Mouse (Mus musculus) neural tube, embryonic 15.5 days (tissue): ENCODE data around the gene Bcar3. TPM values are rescaled to one million over a fixed set of nuclear protein-coding genes. Genes with fewer than 3 reads are reported as not detected.
A peak's percentile ranks its signal among the peaks of the same experiment; 100 is the strongest.

Experiments
- ATAC-seq: fragments of 200-750 bp; cut with Nextera tagmentation; 2 replicates; pipeline ENCODE4 v1.8.0; 2017; ENCODE audit warnings: mild to moderate bottlenecking, moderate TSS enrichment, moderate library complexity; ENCODE audit not compliant: low FRiP score
- H3K27ac ChIP-seq: fragments of 300-500 bp; sonication (generic); replicated peaks from 2 replicates; pipeline ENCODE4 v1.5.1; 2015; ENCODE audit warnings: mild to moderate bottlenecking, inconsistent platforms
- H3K27me3 ChIP-seq: fragments of 300-500 bp; sonication (generic); replicated peaks from 2 replicates; pipeline ENCODE4 v1.6.1; 2015; ENCODE audit warnings: inconsistent platforms
- H3K36me3 ChIP-seq: fragments of 300-500 bp; sonication (generic); 2 replicates; pipeline ENCODE4 v1.6.1; 2015; ENCODE audit warnings: inconsistent platforms
- H3K4me1 ChIP-seq: fragments of 300-500 bp; sonication (generic); 2 replicates; pipeline ENCODE4 v1.6.1; 2015; ENCODE audit warnings: inconsistent platforms
- H3K4me2 ChIP-seq: fragments of 300-500 bp; sonication (generic); 2 replicates; pipeline ENCODE4 v1.6.1; 2015; ENCODE audit warnings: inconsistent platforms, mild to moderate bottlenecking, moderate library complexity
- H3K4me3 ChIP-seq: fragments of 300-500 bp; sonication (generic); replicated peaks from 2 replicates; pipeline ENCODE4 v1.5.1; 2015; ENCODE audit warnings: mild to moderate bottlenecking, inconsistent platforms
- H3K9ac ChIP-seq: fragments of 300-500 bp; sonication (generic); replicated peaks from 2 replicates; pipeline ENCODE4 v1.6.1; 2015; ENCODE audit warnings: mild to moderate bottlenecking, inconsistent platforms
- H3K9me3 ChIP-seq: fragments of 300-500 bp; sonication (generic); replicated peaks from 2 replicates; pipeline ENCODE4 v1.6.1; 2016; ENCODE audit warnings: inconsistent platforms
- WGBS: fragments of 180-500 bp; shearing (Covaris S2); methylation state at CpG from one replicate; pipeline ENCODE4 v1.1.7; 2015; ENCODE audit warnings: mixed read lengths; 5-methylcytosine and 5-hydroxymethylcytosine counted together
- polyA plus RNA-seq: library from polyadenylated mRNA; unstranded; fragments of >200 nt; fragmentation: Nextera tagmentation; extraction: Ambion mirVana; gene quantifications from 2 replicates; pipeline ENCODE4 v1.2.1, GENCODE M21; 2015

The Bcar3 gene
- polyA plus RNA-seq, 1 experiment from 2014 or later: 5.5 TPM

DNA sequence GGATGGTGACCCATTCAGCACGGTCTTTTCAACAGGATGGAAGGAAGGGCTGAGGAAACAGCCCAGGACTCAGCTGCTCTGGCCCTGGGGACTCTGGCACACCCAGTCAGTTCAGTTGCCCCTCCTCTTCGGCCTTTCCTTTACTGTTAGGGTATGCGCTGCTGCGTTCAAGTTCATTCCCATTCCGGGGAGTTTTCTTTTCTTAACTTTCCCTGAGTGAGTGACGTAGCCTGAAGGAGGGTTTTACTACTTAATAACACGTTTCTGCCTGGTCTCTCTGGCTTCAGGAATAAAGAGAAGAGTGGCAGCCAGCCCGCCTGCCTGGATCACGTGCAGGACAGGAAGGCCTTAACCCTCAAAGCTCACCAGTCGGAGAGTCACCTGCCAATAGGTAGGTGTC is 217.0 kb downstream of the Bcar3 start:
- Histone ChIP-seq H3K4me1 (peaks cover 18% of the 10 kb centered on the region), H3K9me3 (no peaks in the 10 kb centered on the region), H3K4me3 (no peak overlapping the region), H3K4me2 (no peak overlapping the region), H3K9ac (no peak overlapping the region), H3K27me3 (no peaks in the 10 kb centered on the region), H3K27ac (no peak overlapping the region), H3K36me3 (no peaks in the 10 kb centered on the region)
- WGBS: 66% methylated on average over 10 of the region's 10 CpGs
- ATAC-seq: no peak

GRCm38 (mm10) chr3:122511721-122512619 is 218.0 kb downstream of the Bcar3 start:
- Histone ChIP-seq H3K4me1 (peaks cover 10% of the 10 kb centered on the region), H3K9me3 (no peaks in the 10 kb centered on the region), H3K27ac (no peak overlapping the region), H3K27me3 (no peaks in the 10 kb centered on the region), H3K9ac (no peak overlapping the region), H3K36me3 (no peaks in the 10 kb centered on the region), H3K4me3 (no peak overlapping the region), H3K4me2 (no peak overlapping the region)
- ATAC-seq: no peak
- WGBS: 87% methylated on average over 14 of the region's 14 CpGs

- Histone ChIP-seq H3K4me3 (no peak overlapping the region), H3K4me2 (no peak overlapping the region), H3K36me3 (no peaks in the 10 kb centered on the region), H3K27ac (no peak overlapping the region), H3K27me3 (no peaks in the 10 kb centered on the region), H3K4me1 (peaks cover 18% of the 10 kb centered on the region), H3K9ac (no peak overlapping the region), H3K9me3 (no peaks in the 10 kb centered on the region)
- WGBS: 96% methylated on average over 16 of the region's 16 CpGs
- no peak for ATAC-seq
These were observed 218.9 kb downstream of the Bcar3 start for GRCm38 (mm10) chr3:122512725-122513375.

DNA sequence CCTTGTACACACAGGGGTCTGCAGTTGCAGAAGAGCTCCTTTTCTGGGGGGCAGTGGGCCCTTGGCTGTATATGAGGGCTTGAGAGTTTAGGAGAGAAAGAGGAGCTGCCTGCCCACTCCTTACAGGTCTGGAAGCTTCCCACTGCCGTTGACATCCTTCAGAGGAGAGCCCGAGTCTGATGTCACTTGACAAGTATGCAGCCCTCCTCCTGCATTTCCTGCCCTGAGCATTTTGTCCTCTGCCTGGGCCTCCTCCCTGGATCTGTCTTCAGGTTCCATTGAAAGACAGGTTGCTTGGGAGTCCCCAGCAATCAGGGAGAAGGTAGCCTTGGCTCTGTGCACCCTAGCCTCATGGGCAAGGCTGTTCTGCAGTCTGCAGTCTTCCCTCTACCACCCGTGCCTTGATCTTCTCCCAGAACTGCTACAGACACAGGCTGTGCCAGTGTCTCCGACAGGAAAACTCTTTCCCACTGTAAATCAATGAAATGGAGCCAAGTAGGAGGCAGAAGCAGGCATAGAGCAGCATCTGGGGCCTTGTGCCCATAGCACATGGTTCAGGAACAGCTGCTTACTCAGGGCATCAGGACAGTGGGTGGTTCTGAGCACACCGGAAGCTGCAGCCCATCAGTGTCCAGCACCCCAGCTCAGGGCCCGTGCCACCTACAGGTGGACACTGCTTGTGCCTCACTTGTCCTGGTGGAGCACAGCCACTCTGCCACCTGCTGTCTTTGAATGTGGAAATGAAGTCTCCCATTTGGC is 221.8 kb downstream of the Bcar3 start:
- H3K36me3 ChIP-seq: no peaks in the 10 kb centered on the region
- no peak for ATAC-seq
- H3K9ac ChIP-seq: no peak overlapping the region
- H3K4me3 ChIP-seq: no peak overlapping the region
- H3K4me2 ChIP-seq: no peak overlapping the region
- no peaks in the 10 kb centered on the region for H3K9me3 ChIP-seq
- peaks cover 35% of the 10 kb centered on the region for H3K4me1 ChIP-seq
- H3K27ac ChIP-seq: no peak overlapping the region
- WGBS: 76% methylated on average over 6 of the region's 6 CpGs
- H3K27me3 ChIP-seq: no peaks in the 10 kb centered on the region

GRCm38 (mm10) chr3:122516327-122516695 is 222.4 kb downstream of the Bcar3 start:
- Histone ChIP-seq H3K36me3 (no peaks in the 10 kb centered on the region), H3K27ac (no peak overlapping the region), H3K9ac (no peak overlapping the region), H3K4me2 (no peak overlapping the region), H3K4me1 (peaks cover 35% of the 10 kb centered on the region), H3K4me3 (no peak overlapping the region), H3K9me3 (no peaks in the 10 kb centered on the region), H3K27me3 (no peaks in the 10 kb centered on the region)
- ATAC-seq: no peak
- 91% methylated on average over 3 of the region's 3 CpGs for WGBS

GRCm38 (mm10) chr3:122517726-122518125 is 223.8 kb downstream of the Bcar3 start:
- Histone ChIP-seq H3K27me3 (no peaks in the 10 kb centered on the region), H3K4me2 (no peak overlapping the region), H3K4me3 (no peak overlapping the region), H3K36me3 (no peaks in the 10 kb centered on the region), H3K9me3 (no peaks in the 10 kb centered on the region), H3K4me1 (peaks cover 35% of the 10 kb centered on the region), H3K9ac (no peak overlapping the region), H3K27ac (peak overlapping the region; percentile 63)
- ATAC-seq: no peak
- WGBS: 32% methylated on average over 4 of the region's 4 CpGs

GRCm38 (mm10) chr3:122518231-122518736 is 224.3 kb downstream of the Bcar3 start:
- no peaks in the 10 kb centered on the region for H3K36me3 ChIP-seq
- H3K4me3 ChIP-seq: no peak overlapping the region
- peaks cover 35% of the 10 kb centered on the region for H3K4me1 ChIP-seq
- H3K9me3 ChIP-seq: no peaks in the 10 kb centered on the region
- no peak overlapping the region for H3K9ac ChIP-seq
- H3K27me3 ChIP-seq: no peaks in the 10 kb centered on the region
- peak overlapping the region; percentile 63 for H3K27ac ChIP-seq
- ATAC-seq: peak; percentile 78
- 20% methylated on average over 9 of the region's 9 CpGs for whole genome bisulfite sequencing
- no peak overlapping the region for H3K4me2 ChIP-seq

GRCm38 (mm10) chr3:122519082-122519481 is 225.1 kb downstream of the Bcar3 start:
- H3K4me1 ChIP-seq: peaks cover 35% of the 10 kb centered on the region
- no peaks in the 10 kb centered on the region for H3K9me3 ChIP-seq
- no peak overlapping the region for H3K4me3 ChIP-seq
- no peaks in the 10 kb centered on the region for H3K36me3 ChIP-seq
- ATAC-seq: peak; percentile 45
- H3K4me2 ChIP-seq: peak overlapping the region; percentile 31
- peak overlapping the region; percentile 63 for H3K27ac ChIP-seq
- H3K9ac ChIP-seq: no peak overlapping the region
- WGBS: 25% methylated on average over 13 of the region's 13 CpGs
- no peaks in the 10 kb centered on the region for H3K27me3 ChIP-seq

GRCm38 (mm10) chr3:122520365-122520764 is 226.4 kb downstream of the Bcar3 start:
- H3K36me3 ChIP-seq: no peaks in the 10 kb centered on the region
- H3K9me3 ChIP-seq: no peaks in the 10 kb centered on the region
- H3K9ac ChIP-seq: no peak overlapping the region
- H3K4me2 ChIP-seq: no peak overlapping the region
- peaks cover 35% of the 10 kb centered on the region for H3K4me1 ChIP-seq
- ATAC-seq: no peak
- H3K27ac ChIP-seq: no peak overlapping the region
- H3K4me3 ChIP-seq: no peak overlapping the region
- no peaks in the 10 kb centered on the region for H3K27me3 ChIP-seq
- 89% methylated on average over 3 of the region's 3 CpGs for WGBS

DNA sequence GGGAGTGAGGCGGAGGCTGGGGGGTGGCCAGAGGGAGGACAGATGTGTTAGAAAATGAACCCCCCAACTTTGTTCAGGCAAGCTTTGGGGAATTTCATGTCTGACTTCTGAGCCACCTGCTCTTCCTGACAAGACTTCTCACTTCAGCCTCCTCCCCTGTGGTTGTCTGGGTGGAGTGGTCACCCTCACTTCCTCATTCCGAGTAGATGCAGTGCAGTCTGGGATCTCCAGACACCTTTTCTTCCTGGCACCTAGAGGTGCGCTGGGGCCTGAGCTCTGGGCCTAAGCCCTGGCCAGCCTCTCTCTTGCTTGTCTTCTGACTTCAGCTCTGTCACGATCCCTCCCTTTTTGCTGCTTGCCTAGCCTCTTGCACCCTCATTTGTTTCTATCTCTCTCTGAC is 226.9 kb downstream of the Bcar3 start:
- Histone ChIP-seq H3K9ac (no peak overlapping the region), H3K4me3 (no peak overlapping the region), H3K9me3 (no peaks in the 10 kb centered on the region), H3K27ac (no peak overlapping the region), H3K27me3 (no peaks in the 10 kb centered on the region), H3K4me1 (peaks cover 33% of the 10 kb centered on the region), H3K4me2 (no peak overlapping the region), H3K36me3 (no peaks in the 10 kb centered on the region)
- 89% methylated on average over 4 of the region's 4 CpGs for WGBS
- no peak for ATAC-seq

- no peak overlapping the region for H3K4me3 ChIP-seq
- H3K27ac ChIP-seq: no peak overlapping the region
- ATAC-seq: no peak
- H3K9me3 ChIP-seq: no peaks in the 10 kb centered on the region
- H3K27me3 ChIP-seq: no peaks in the 10 kb centered on the region
- peaks cover 32% of the 10 kb centered on the region for H3K4me1 ChIP-seq
- no peak overlapping the region for H3K4me2 ChIP-seq
- H3K9ac ChIP-seq: no peak overlapping the region
- no peaks in the 10 kb centered on the region for H3K36me3 ChIP-seq
- WGBS: 48% methylated on average over 1 of the region's 1 CpGs
These were observed 227.4 kb downstream of the Bcar3 start for GRCm38 (mm10) chr3:122521294-122521693.
